Mouse (Mus musculus) gastrocnemius, postnatal 4 days (tissue): ENCODE measurements around the gene Mxd4. TPM values are rescaled to one million over a fixed set of nuclear protein-coding genes. Genes with fewer than 3 reads are reported as not detected.
A peak's percentile ranks its signal among the peaks of the same experiment; 100 is the strongest.

Experiments used
- DNase-seq, 2 experiments: peaks; one replicate each; pipeline ENCODE4 v3.0.0; 2021 to 2022; ENCODE audit warnings: low spot score in 2 of 2, mixed read lengths in 2 of 2
- total RNA-seq, 2 experiments: library from RNA; stranded (reverse); gene quantifications; 2 replicates each; pipeline ENCODE4 v1.2.3; 2021

Gene Mxd4
- total RNA-seq, 2 experiments from 2014 or later = 79.5 to 81.3 TPM

GRCm38 (mm10) chr5:34198615-34199014 is 11.1 kb upstream of the Mxd4 start:
- DNase-seq = no peak

DNA sequence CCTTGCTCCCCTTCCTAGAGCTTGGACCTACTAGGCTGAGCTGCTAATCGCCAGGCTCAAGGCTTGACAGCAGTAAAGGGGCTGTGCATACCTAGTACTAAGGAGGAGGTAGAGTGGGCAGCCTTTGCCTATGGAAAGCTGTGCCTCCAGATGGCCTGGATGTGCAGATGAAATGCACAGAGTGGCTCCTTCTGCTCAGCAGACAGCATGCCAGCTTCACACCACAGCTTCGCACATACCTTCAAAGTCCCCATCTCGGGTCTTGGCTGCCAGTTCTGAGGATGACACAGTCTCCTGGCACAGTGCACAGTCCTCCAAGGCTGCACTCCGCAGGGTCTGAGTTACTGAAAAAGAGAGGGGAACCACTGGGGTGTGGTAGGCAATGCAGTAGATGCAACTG is 9.7 kb upstream of the Mxd4 start:
- DNase-seq = no peak

DNA sequence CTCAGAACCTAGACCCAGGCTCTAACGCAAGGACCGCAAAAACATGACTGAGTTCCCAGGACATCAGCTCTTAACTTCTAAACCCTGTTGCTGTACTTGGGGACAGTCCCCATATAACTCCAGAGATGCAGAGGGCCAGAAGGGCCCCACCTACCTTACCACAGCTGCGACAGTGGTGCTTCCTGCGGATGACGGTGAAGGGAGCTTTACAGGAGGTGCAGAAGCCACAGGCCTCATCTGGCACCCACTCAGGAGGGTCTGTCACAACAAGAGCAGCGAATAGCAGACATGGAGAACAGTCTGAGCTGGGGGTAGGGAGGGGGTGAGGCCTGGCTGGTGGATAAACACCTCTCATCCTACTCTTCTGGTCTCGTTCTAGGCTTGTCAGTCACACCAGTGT is 8.9 kb upstream of the Mxd4 start:
- DNase-seq = no peak

- no peak for DNase-seq
Observed at GRCm38 (mm10) chr5:34195786-34196185, 8.3 kb upstream of the Mxd4 start.

- DNase-seq = no peak
Observed at GRCm38 (mm10) chr5:34194975-34195662, 7.6 kb upstream of the Mxd4 start.

- no peak for DNase-seq
Observed at GRCm38 (mm10) chr5:34194426-34194825, 6.9 kb upstream of the Mxd4 start.

GRCm38 (mm10) chr5:34191843-34192242 is 4.3 kb upstream of the Mxd4 start:
- DNase-seq = no peak

- no peak for DNase-seq
Observed at GRCm38 (mm10) chr5:34191021-34191420, 3.5 kb upstream of the Mxd4 start.

GRCm38 (mm10) chr5:34189521-34189920 is 2.0 kb upstream of the Mxd4 start:
- no peak for DNase-seq

GRCm38 (mm10) chr5:34188856-34189255 is 1.3 kb upstream of the Mxd4 start:
- DNase-seq = no peak

GRCm38 (mm10) chr5:34186961-34187391 is 544 bp downstream of the Mxd4 start:
- DNase-seq = peak; percentile 49 to 64

DNA sequence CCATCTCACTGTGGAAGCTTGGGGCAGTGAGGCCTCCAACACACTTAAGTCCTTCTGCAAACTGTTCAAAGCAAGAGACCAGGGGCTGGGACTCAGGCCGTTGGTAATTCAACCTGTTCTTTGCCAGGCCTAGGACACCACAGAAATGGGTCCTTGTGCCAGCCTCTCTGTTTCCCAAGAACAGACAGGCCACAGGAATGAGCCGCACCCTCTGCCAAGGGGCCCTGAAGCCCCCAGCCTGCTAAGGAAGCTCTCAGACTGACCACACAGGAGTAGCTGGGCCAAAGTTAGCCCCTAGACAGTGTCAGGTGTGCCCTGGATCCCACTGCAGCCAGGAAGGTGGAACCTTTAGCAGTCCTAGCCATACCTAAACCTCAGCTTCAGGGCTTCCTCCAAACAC is 1.1 kb downstream of the Mxd4 start:
- peak in 1 of 2 experiments; percentile 15 for DNase-seq

DNA sequence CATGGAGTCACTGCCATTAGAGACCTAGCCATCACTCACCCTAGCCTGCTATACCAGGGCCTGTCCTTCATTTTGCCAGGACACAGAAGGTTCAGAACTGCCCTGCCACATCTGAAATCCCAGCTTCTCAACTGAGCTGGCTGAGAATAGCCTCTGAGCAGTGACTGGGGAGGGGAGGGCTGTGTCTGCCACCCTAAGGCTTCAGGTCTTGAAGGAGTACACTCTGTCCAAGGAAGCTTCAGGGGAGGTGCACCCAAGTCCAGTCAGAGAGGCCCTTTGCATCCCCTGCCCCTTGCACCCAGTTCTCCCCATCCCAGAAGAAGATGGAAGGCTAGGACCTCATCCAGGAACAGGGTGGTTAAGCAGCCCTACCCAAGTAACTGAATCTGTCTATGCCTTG is 1.7 kb downstream of the Mxd4 start:
- peak in 1 of 2 experiments; percentile 13 for DNase-seq

GRCm38 (mm10) chr5:34185051-34185580 is 2.4 kb downstream of the Mxd4 start:
- peak; percentile 7 to 11 for DNase-seq

DNA sequence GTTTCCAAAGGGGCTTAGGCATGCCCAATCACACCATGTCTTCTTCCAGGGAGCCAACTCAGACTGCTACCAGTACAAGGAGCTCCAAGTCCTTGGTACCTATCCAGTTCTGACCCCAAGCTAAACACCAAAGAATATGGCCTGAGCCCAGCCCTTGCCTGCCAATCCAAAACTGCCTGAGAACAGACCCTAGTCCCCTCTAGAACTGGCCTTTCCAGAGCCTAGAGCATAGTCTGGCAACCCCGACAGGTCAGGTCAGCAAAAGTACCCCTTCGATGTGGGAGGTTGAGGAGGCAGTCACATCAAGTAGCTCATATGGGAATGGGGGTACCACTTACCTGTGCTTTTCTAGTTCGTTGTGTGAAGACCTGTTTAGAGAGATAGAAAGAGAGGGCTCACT is 3.5 kb downstream of the Mxd4 start:
- peak; percentile 5 to 12 for DNase-seq

GRCm38 (mm10) chr5:34183156-34183880 is 4.2 kb downstream of the Mxd4 start:
- peak; percentile 10 to 14 for DNase-seq

GRCm38 (mm10) chr5:34182486-34182885 is 5.0 kb downstream of the Mxd4 start:
- DNase-seq = peak; percentile 14 to 18

- peak in 1 of 2 experiments; percentile 5 for DNase-seq
Observed at GRCm38 (mm10) chr5:34177821-34178220, 9.7 kb downstream of the Mxd4 start.

GRCm38 (mm10) chr5:34177091-34177490 is 10.4 kb downstream of the Mxd4 start:
- DNase-seq = no peak

- DNase-seq = no peak
Observed at GRCm38 (mm10) chr5:34176691-34177090, 10.8 kb downstream of the Mxd4 start.

- DNase-seq = no peak
Observed at GRCm38 (mm10) chr5:34175403-34175694, 12.2 kb downstream of the Mxd4 start.

DNA sequence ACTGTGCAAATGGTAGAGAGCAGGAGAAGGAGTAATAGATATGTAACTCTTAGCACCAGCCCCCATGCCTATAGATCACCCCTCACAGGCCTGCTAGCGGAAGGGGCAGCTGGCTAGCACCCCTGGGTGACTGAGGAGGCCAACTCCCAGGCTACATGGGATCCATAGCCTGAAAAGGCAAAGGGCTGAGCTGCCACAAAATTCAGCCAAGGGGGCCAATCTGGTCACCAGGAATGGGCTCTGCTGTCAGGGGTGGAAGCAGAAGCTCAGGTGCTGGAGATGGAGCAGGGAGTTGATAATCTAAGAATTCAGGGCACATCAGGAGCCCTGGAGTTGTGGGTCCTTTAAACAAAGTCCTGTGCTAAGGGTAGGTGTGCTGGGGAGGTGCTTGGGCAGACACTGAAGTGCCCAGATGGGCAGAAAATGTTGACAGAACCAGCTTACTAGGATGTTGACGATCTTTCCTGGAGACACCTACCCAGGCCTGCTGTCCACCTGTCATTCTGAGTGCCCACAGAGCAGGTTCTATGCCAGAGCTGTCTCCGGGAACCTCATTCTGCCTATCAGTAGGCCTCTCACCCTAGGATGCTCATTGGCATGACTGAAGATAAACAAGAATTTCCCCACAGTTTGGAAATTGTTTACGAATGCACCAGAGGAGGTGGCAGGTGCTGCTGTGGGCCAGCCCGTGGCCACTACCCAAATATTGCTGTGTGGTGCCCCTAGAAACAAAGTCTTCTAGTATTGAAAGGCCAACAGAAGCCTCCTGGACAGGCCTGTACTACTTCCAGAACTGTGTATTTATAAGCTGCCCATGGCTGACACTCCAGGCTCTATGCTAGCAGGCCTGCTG is 12.7 kb downstream of the Mxd4 start:
- no peak for DNase-seq
